Mouse (Mus musculus): ENCODE data around the gene Lrp8. TPM values are rescaled to one million over a fixed set of nuclear protein-coding genes. Genes with fewer than 3 reads are reported as not detected.
A peak's percentile ranks its signal among the peaks of the same experiment; 100 is the strongest.

Lrp8 gene
- polyA plus RNA-seq, 1 experiment from 2014 or later: 71.4 TPM

DNA sequence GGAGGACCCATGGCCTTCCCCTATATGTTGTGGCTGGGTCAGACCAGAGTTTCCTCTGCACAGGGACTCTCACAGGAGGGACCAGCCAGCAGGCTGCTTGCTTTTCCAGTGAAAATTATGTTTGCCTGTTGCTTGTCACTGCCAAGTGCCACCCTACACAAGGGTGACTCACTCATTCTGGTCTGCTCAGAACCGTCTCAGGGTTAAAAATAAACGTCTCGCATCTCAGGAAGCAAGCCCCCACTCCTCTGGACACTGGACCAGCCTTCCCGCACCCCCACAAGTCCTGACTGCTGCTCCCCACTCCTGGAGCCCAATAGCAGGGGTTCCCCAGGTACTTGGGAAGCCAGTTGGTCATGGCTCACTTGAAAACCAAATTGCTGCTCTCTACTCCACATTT lies 14.4 kb downstream of the Lrp8 start:
- H3K27ac ChIP-seq (ENCODE audit: low read depth, low read length): no peak overlapping the region
- H3K9me3 ChIP-seq (ENCODE audit: control insufficient read depth, low read length): no peaks in the 10 kb centered on the region
- H3K4me3 ChIP-seq (ENCODE audit: low read depth, low read length): no peak overlapping the region
- H3K4me1 ChIP-seq (ENCODE audit: control insufficient read depth, insufficient read depth, low read length): peaks cover 29% of the 10 kb centered on the region
- H3K4me2 ChIP-seq (ENCODE audit: low read depth, low read length): no peak overlapping the region
- no peak overlapping the region for H3K9ac ChIP-seq (replicated peaks; ENCODE audit: low read depth, low read length)
- WGBS: 85% methylated on average over 4 of the region's 4 CpGs
- no peaks in the 10 kb centered on the region for H3K27me3 ChIP-seq (ENCODE audit: control insufficient read depth, insufficient read depth, low read length)
- no peaks in the 10 kb centered on the region for H3K36me3 ChIP-seq (ENCODE audit: control insufficient read depth, insufficient read depth, low read length)
- no peak for ATAC-seq (ENCODE audit: low read depth)

DNA sequence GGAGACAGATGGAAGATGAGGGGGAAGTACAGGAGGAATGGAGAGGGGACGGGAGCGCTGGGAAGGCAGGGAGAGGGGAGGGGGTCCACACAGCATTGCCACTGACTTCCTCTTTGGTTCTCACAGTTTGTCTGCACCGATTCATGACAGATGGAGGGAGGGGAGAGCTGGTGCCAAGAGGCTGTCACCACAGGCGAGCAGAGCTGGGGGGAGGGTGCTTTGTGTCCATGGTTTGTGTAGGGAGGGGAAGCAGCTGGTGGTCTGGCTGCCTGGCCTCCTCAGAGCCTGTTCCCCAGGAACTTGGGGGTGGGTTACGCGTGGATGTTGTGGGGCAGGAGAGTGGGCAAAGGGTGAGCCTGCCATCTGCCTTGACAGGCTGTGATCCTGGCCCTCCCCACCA lies 15.4 kb downstream of the Lrp8 start:
- peak; percentile 39; the same call in 1 of the 2 replicates for ATAC-seq (ENCODE audit: low read depth)
- H3K4me1 ChIP-seq (ENCODE audit: control insufficient read depth, insufficient read depth, low read length): peaks cover 34% of the 10 kb centered on the region
- no peak overlapping the region for H3K4me3 ChIP-seq (ENCODE audit: low read depth, low read length)
- H3K9ac ChIP-seq (replicated peaks; ENCODE audit: low read depth, low read length): no peak overlapping the region
- 22% methylated on average over 6 of the region's 6 CpGs for WGBS
- H3K36me3 ChIP-seq (ENCODE audit: control insufficient read depth, insufficient read depth, low read length): no peaks in the 10 kb centered on the region
- H3K27ac ChIP-seq (ENCODE audit: low read depth, low read length): peak overlapping the region; percentile 39; the same call in 1 of the 2 replicates
- no peak overlapping the region for H3K4me2 ChIP-seq (ENCODE audit: low read depth, low read length)
- no peaks in the 10 kb centered on the region for H3K9me3 ChIP-seq (ENCODE audit: control insufficient read depth, low read length)
- H3K27me3 ChIP-seq (ENCODE audit: control insufficient read depth, insufficient read depth, low read length): no peaks in the 10 kb centered on the region

DNA sequence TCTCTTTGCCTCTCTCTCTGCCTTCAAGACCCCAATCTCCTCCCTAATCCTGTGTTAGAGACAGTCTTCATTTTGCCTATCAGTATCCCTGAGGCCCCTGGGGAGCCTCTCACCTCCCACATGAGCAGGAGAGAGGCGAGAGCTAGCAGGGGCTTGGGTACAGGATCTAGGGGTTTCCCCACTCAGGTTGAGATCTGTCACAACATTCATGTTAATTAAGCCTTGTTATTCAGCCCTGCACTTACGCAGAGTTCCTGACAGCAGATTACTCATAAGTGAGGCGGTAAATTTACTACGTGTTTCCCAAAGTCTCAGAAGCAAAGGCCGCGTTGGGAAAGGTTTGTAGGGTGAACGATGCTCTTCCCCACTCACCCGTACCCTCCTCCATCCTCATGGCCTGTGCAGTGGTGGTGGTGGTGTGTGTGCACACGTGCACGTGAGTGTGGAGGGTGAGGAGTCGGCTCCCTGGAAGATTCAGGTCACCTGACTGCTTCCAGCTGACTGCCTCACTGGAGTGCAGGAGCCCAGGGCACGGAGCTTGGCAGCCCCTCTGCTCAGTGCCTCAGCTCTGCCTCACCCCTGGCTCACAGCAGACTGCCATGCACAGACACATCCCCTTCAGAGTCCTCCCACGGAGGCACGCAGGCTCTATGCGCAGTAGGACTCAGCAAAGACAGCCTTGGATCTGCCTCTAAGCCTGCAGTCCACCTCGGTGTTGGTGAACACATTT lies 18.1 kb downstream of the Lrp8 start:
- H3K4me1 ChIP-seq (ENCODE audit: control insufficient read depth, insufficient read depth, low read length): peaks cover 61% of the 10 kb centered on the region
- no peak overlapping the region for H3K4me2 ChIP-seq (ENCODE audit: low read depth, low read length)
- no peak overlapping the region for H3K9ac ChIP-seq (replicated peaks; ENCODE audit: low read depth, low read length)
- ATAC-seq (ENCODE audit: low read depth): peak; percentile 25; the same call in 1 of the 2 replicates
- no peak overlapping the region for H3K4me3 ChIP-seq (ENCODE audit: low read depth, low read length)
- 45% methylated on average over 16 of the region's 16 CpGs for WGBS
- H3K9me3 ChIP-seq (ENCODE audit: control insufficient read depth, low read length): no peaks in the 10 kb centered on the region
- H3K36me3 ChIP-seq (ENCODE audit: control insufficient read depth, insufficient read depth, low read length): no peaks in the 10 kb centered on the region
- no peaks in the 10 kb centered on the region for H3K27me3 ChIP-seq (ENCODE audit: control insufficient read depth, insufficient read depth, low read length)
- peak overlapping the region; percentile 55 for H3K27ac ChIP-seq (ENCODE audit: low read depth, low read length)

DNA sequence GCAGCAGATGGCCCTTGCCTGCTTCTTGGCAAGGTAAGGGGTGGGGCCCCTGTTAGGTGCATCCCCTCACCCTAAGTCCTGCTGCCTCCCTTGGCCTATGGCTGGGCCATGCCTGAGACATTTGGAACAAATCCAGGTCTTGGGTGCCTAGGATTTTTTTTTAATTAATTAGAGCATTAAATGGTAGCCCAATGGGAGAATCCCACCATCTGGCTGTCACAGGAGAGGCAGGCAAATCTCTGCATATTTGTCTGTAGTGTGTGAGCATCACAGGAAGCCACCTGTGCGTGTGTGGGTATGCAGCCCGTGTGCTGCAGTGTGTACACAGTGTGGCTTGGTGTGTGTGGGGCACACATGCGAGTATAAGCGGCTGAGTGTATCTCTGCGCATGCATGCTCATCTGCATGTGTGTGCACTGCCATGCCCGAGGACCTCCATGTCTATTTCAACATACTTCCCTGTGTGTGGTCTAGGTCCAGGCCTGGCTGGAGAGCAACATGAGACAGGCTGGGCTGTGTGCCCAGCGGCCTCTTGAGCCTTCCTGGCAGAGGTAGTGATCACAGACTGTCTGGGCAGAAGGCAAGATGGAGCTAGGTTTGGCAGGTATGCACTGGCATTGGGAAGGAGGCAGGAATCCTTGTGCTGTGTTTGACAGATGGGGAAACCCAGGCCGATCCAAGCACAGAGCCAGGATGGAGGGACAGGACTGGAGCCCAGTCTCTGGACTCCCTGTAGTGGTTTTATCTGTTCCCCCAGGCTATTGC lies 19.0 kb downstream of the Lrp8 start:
- no peak overlapping the region for H3K9ac ChIP-seq (replicated peaks; ENCODE audit: low read depth, low read length)
- peaks cover 69% of the 10 kb centered on the region for H3K4me1 ChIP-seq (ENCODE audit: control insufficient read depth, insufficient read depth, low read length)
- no peaks in the 10 kb centered on the region for H3K27me3 ChIP-seq (ENCODE audit: control insufficient read depth, insufficient read depth, low read length)
- peak; percentile 16; the same call in 1 of the 2 replicates for ATAC-seq (ENCODE audit: low read depth)
- H3K27ac ChIP-seq (ENCODE audit: low read depth, low read length): peak overlapping the region; percentile 44; the same call in 1 of the 2 replicates
- 58% methylated on average over 8 of the region's 8 CpGs for WGBS
- no peak overlapping the region for H3K4me2 ChIP-seq (ENCODE audit: low read depth, low read length)
- no peaks in the 10 kb centered on the region for H3K36me3 ChIP-seq (ENCODE audit: control insufficient read depth, insufficient read depth, low read length)
- H3K4me3 ChIP-seq (ENCODE audit: low read depth, low read length): no peak overlapping the region
- no peaks in the 10 kb centered on the region for H3K9me3 ChIP-seq (ENCODE audit: control insufficient read depth, low read length)

DNA sequence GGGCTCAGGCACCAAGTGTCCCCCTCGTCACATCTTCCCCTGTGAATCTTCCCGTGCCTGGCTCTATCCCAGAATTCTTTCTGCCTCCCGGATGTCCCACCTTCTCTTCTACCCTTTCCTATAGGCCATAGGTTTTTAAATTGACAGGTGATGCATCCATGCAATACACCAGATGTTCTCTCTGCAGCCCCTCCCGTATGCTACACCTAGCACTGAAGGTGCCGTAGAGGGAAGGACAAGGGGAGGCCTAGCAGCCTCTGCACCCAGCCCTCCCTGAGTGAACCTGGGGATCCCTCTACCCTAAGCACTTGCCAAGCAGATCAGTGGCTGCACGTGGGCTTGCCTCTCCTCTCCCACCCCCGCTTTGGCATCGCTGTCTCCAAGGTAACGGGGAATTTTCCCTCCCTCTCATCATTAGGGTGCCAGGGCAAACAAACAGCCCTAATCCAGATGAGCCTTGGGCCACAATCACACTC lies 20.9 kb downstream of the Lrp8 start:
- WGBS: 11% methylated on average over 9 of the region's 9 CpGs
- H3K36me3 ChIP-seq (ENCODE audit: control insufficient read depth, insufficient read depth, low read length): no peaks in the 10 kb centered on the region
- peak overlapping the region; percentile 35; the same call in 1 of the 2 replicates for H3K9ac ChIP-seq (replicated peaks; ENCODE audit: low read depth, low read length)
- no peaks in the 10 kb centered on the region for H3K9me3 ChIP-seq (ENCODE audit: control insufficient read depth, low read length)
- peaks cover 83% of the 10 kb centered on the region for H3K4me1 ChIP-seq (ENCODE audit: control insufficient read depth, insufficient read depth, low read length)
- ATAC-seq (ENCODE audit: low read depth): peak; percentile 26
- peak overlapping the region; percentile 65 for H3K27ac ChIP-seq (ENCODE audit: low read depth, low read length)
- peak overlapping the region; percentile 21; the same call in 1 of the 2 replicates for H3K4me2 ChIP-seq (ENCODE audit: low read depth, low read length)
- no peaks in the 10 kb centered on the region for H3K27me3 ChIP-seq (ENCODE audit: control insufficient read depth, insufficient read depth, low read length)
- H3K4me3 ChIP-seq (ENCODE audit: low read depth, low read length): no peak overlapping the region

DNA sequence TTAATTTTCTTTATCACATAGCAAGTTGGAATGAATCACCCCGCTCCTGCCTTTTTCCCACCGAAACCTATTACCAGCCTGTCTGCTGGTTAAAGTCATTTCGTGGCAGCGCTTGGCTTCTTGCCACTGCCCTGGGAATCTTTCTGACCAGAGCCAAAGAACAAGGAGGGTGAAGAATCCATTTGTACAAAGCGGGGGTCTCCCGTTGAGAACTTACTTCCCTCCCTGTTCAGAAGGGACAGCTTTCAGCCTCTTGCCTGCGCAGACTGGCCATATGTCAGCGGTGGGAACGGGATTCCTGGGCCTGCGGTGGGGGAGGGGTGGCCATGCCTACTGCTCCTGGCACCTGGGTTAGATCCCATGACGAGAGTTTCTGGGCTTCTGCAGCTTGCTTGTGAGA lies 21.4 kb downstream of the Lrp8 start:
- Histone ChIP-seq H3K36me3 (ENCODE audit: control insufficient read depth, insufficient read depth, low read length) (no peaks in the 10 kb centered on the region), H3K4me1 (ENCODE audit: control insufficient read depth, insufficient read depth, low read length) (peaks cover 88% of the 10 kb centered on the region), H3K27ac (ENCODE audit: low read depth, low read length) (peak overlapping the region; percentile 65), H3K4me3 (ENCODE audit: low read depth, low read length) (no peak overlapping the region), H3K27me3 (ENCODE audit: control insufficient read depth, insufficient read depth, low read length) (no peaks in the 10 kb centered on the region), H3K9me3 (ENCODE audit: control insufficient read depth, low read length) (no peaks in the 10 kb centered on the region), H3K4me2 (ENCODE audit: low read depth, low read length) (peak overlapping the region; percentile 21; the same call in 1 of the 2 replicates), H3K9ac (replicated peaks; ENCODE audit: low read depth, low read length) (no peak overlapping the region)
- WGBS: 9% methylated on average over 11 of the region's 11 CpGs
- ATAC-seq (ENCODE audit: low read depth): no peak

DNA sequence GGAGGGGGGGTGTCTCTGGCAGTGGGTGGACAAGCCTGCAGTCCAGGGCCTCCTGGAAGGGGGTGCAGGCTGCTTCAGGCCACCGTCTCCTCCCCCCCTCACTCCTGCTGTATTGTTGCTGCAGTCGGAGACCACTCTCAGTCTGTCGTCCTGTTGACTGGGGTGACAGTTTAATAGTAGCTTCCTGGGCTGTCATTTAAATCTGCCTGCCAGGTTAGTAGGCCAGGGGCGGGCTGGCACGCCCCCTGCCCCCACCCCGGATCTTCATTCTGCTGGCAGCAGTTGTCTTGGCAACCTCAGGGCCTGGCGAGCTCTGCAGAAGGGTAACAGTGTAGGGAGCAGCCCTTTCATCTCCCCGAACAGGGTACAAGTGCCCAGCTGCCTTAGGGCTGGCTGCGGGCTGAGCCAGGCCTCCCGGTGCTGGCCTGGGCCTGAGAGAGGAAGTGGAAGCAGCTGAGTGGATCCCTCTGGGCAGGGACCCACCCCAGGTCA lies 26.7 kb downstream of the Lrp8 start:
- Histone ChIP-seq H3K4me1 (ENCODE audit: control insufficient read depth, insufficient read depth, low read length) (peaks cover 91% of the 10 kb centered on the region), H3K27me3 (ENCODE audit: control insufficient read depth, insufficient read depth, low read length) (no peaks in the 10 kb centered on the region), H3K27ac (ENCODE audit: low read depth, low read length) (peak overlapping the region; percentile 74), H3K4me3 (ENCODE audit: low read depth, low read length) (no peak overlapping the region), H3K9ac (replicated peaks; ENCODE audit: low read depth, low read length) (peak overlapping the region; percentile 34; the same call in 1 of the 2 replicates), H3K9me3 (ENCODE audit: control insufficient read depth, low read length) (no peaks in the 10 kb centered on the region), H3K4me2 (ENCODE audit: low read depth, low read length) (no peak overlapping the region), H3K36me3 (ENCODE audit: control insufficient read depth, insufficient read depth, low read length) (no peaks in the 10 kb centered on the region)
- peak; percentile 76 for ATAC-seq (ENCODE audit: low read depth)
- WGBS: 6% methylated on average over 10 of the region's 10 CpGs

DNA sequence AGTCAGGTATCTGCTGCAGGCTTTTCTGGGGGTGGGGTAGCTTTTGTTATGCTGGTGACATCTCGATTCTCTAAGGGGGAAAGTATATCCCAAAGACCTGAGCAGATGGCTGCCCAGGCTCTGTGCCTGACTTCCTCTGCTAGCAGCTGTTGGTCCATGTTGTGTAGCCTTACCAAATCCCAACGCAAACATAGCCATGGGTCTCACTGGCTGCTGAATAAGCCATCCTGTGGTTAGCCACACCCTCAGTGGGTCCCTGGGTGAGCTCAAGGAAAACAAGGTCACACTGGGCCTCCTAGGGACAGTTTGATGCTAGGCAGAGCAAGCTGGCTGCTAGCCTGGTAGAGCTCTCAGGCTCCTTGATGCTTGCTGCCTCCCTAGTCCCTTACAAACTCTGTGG lies 27.6 kb downstream of the Lrp8 start:
- H3K9ac ChIP-seq (replicated peaks; ENCODE audit: low read depth, low read length): no peak overlapping the region
- H3K36me3 ChIP-seq (ENCODE audit: control insufficient read depth, insufficient read depth, low read length): no peaks in the 10 kb centered on the region
- no peak for ATAC-seq (ENCODE audit: low read depth)
- H3K27me3 ChIP-seq (ENCODE audit: control insufficient read depth, insufficient read depth, low read length): no peaks in the 10 kb centered on the region
- WGBS: 13% methylated on average over 2 of the region's 2 CpGs
- no peaks in the 10 kb centered on the region for H3K9me3 ChIP-seq (ENCODE audit: control insufficient read depth, low read length)
- no peak overlapping the region for H3K4me3 ChIP-seq (ENCODE audit: low read depth, low read length)
- no peak overlapping the region for H3K4me2 ChIP-seq (ENCODE audit: low read depth, low read length)
- H3K4me1 ChIP-seq (ENCODE audit: control insufficient read depth, insufficient read depth, low read length): peaks cover 91% of the 10 kb centered on the region
- peak overlapping the region; percentile 40 for H3K27ac ChIP-seq (ENCODE audit: low read depth, low read length)

DNA sequence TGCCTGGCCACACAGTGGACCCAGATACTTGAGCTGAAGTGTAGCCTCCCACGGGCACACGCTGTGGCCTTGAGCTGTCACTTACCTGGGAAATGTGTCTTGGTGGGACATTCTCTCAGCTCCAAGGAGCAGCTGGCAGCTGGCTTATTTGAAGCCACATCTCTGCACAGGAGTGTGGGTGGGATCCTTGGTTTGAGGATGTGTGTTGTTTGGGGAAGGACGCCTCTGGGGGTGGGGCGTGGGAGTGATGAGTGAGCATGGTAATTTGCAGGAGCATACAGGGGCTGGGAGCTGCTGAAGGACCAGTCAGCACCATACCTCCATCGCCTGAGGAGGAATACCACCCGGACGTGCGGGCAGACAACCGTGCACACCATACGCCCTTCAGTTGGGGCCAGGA lies 28.1 kb downstream of the Lrp8 start:
- Histone ChIP-seq H3K36me3 (ENCODE audit: control insufficient read depth, insufficient read depth, low read length) (no peaks in the 10 kb centered on the region), H3K4me1 (ENCODE audit: control insufficient read depth, insufficient read depth, low read length) (peaks cover 91% of the 10 kb centered on the region), H3K9ac (replicated peaks; ENCODE audit: low read depth, low read length) (no peak overlapping the region), H3K4me2 (ENCODE audit: low read depth, low read length) (no peak overlapping the region), H3K4me3 (ENCODE audit: low read depth, low read length) (no peak overlapping the region), H3K27ac (ENCODE audit: low read depth, low read length) (peak overlapping the region; percentile 40), H3K27me3 (ENCODE audit: control insufficient read depth, insufficient read depth, low read length) (no peaks in the 10 kb centered on the region), H3K9me3 (ENCODE audit: control insufficient read depth, low read length) (no peaks in the 10 kb centered on the region)
- ATAC-seq (ENCODE audit: low read depth): no peak; the same call in 1 of the 2 replicates
- WGBS: 30% methylated on average over 10 of the region's 10 CpGs
